Mouse (Mus musculus): ENCODE measurements at regions not wholly inside any gene's neighbourhood (a gene's known extent, or its start where the extent isn't known, plus 50 kb on each side); places are given as distances from the start of the nearest gene placed in this dataset.

- Histone ChIP-seq H3K4me2 (no peak overlapping the region), H3K4me1 (no peaks in the 10 kb centered on the region), H3K9me3 (replicated peaks) (no peaks in the 10 kb centered on the region), H3K9ac (no peak overlapping the region), H3K36me3 (no peaks in the 10 kb centered on the region), H3K27ac (no peak overlapping the region), H3K4me3 (replicated peaks) (no peak overlapping the region), H3K27me3 (no peaks in the 10 kb centered on the region)
- no peak for ATAC-seq (replicated peaks; ENCODE audit: low FRiP score)
These were observed 244.0 kb upstream of the Gnaz start for GRCm38 (mm10) chr10:74722971-74723370.

GRCm38 (mm10) chr10:74749446-74749845 is 217.5 kb upstream of the Gnaz start:
- no peak for ATAC-seq (replicated peaks; ENCODE audit: low FRiP score)
- no peak overlapping the region for H3K27ac ChIP-seq
- no peaks in the 10 kb centered on the region for H3K27me3 ChIP-seq
- no peaks in the 10 kb centered on the region for H3K4me1 ChIP-seq
- no peak overlapping the region for H3K4me2 ChIP-seq
- WGBS: 87% methylated on average over 2 of the region's 2 CpGs
- no peaks in the 10 kb centered on the region for H3K9me3 ChIP-seq (replicated peaks)
- no peaks in the 10 kb centered on the region for H3K36me3 ChIP-seq
- H3K4me3 ChIP-seq (replicated peaks): no peak overlapping the region
- H3K9ac ChIP-seq: no peak overlapping the region

- no peak overlapping the region for H3K4me3 ChIP-seq (replicated peaks)
- ATAC-seq (replicated peaks; ENCODE audit: low FRiP score): no peak
- H3K36me3 ChIP-seq: no peaks in the 10 kb centered on the region
- no peak overlapping the region for H3K27ac ChIP-seq
- H3K4me1 ChIP-seq: no peaks in the 10 kb centered on the region
- H3K4me2 ChIP-seq: no peak overlapping the region
- H3K9ac ChIP-seq: no peak overlapping the region
- no peaks in the 10 kb centered on the region for H3K9me3 ChIP-seq (replicated peaks)
- no peaks in the 10 kb centered on the region for H3K27me3 ChIP-seq
These were observed 216.1 kb upstream of the Gnaz start for GRCm38 (mm10) chr10:74750879-74751278.

- H3K27ac ChIP-seq: no peak overlapping the region
- no peaks in the 10 kb centered on the region for H3K9me3 ChIP-seq (replicated peaks)
- no peaks in the 10 kb centered on the region for H3K36me3 ChIP-seq
- no peaks in the 10 kb centered on the region for H3K27me3 ChIP-seq
- no peak overlapping the region for H3K9ac ChIP-seq
- H3K4me1 ChIP-seq: no peaks in the 10 kb centered on the region
- no peak overlapping the region for H3K4me2 ChIP-seq
- no peak overlapping the region for H3K4me3 ChIP-seq (replicated peaks)
- WGBS: 25% methylated on average over 9 of the region's 9 CpGs
- ATAC-seq (replicated peaks; ENCODE audit: low FRiP score): peak; percentile 25; the same call in 1 of the 2 replicates
These were observed 206.2 kb upstream of the Gnaz start for GRCm38 (mm10) chr10:74760734-74761133.

- no peak overlapping the region for H3K4me3 ChIP-seq (replicated peaks)
- H3K4me2 ChIP-seq: no peak overlapping the region
- no peaks in the 10 kb centered on the region for H3K9me3 ChIP-seq (replicated peaks)
- H3K27ac ChIP-seq: no peak overlapping the region
- ATAC-seq (replicated peaks; ENCODE audit: low FRiP score): no peak
- H3K36me3 ChIP-seq: no peaks in the 10 kb centered on the region
- no peaks in the 10 kb centered on the region for H3K27me3 ChIP-seq
- 84% methylated on average over 2 of the region's 2 CpGs for WGBS
- no peak overlapping the region for H3K9ac ChIP-seq
- no peaks in the 10 kb centered on the region for H3K4me1 ChIP-seq
These were observed 177.7 kb upstream of the Gnaz start for GRCm38 (mm10) chr10:74789245-74789644.

- H3K27ac ChIP-seq: no peak overlapping the region
- ATAC-seq (replicated peaks; ENCODE audit: low FRiP score): no peak
These were observed 177.0 kb upstream of the Gnaz start for GRCm38 (mm10) chr10:74789987-74790386.

GRCm38 (mm10) chr10:74823395-74823794 is 143.6 kb upstream of the Gnaz start:
- Histone ChIP-seq H3K4me3 (replicated peaks) (no peak overlapping the region), H3K9me3 (replicated peaks) (no peaks in the 10 kb centered on the region), H3K27me3 (no peaks in the 10 kb centered on the region), H3K36me3 (no peaks in the 10 kb centered on the region), H3K4me2 (no peak overlapping the region), H3K4me1 (no peaks in the 10 kb centered on the region), H3K9ac (no peak overlapping the region), H3K27ac (no peak overlapping the region)
- no peak for ATAC-seq (replicated peaks; ENCODE audit: low FRiP score)

More at GRCm38 (mm10) chr10:74789987-74790386, 177.0 kb upstream of the Gnaz start:
- Histone ChIP-seq H3K9me3 (replicated peaks) (no peaks in the 10 kb centered on the region), H3K9ac (no peak overlapping the region), H3K4me2 (no peak overlapping the region), H3K4me3 (replicated peaks) (no peak overlapping the region), H3K27me3 (no peaks in the 10 kb centered on the region), H3K36me3 (no peaks in the 10 kb centered on the region), H3K4me1 (no peaks in the 10 kb centered on the region)
- 58% methylated on average over 3 of the region's 3 CpGs for WGBS

- Histone ChIP-seq H3K36me3 (no peaks in the 10 kb centered on the region), H3K9ac (no peak overlapping the region), H3K4me1 (no peaks in the 10 kb centered on the region), H3K27me3 (no peaks in the 10 kb centered on the region), H3K9me3 (replicated peaks) (no peaks in the 10 kb centered on the region), H3K27ac (no peak overlapping the region), H3K4me2 (no peak overlapping the region), H3K4me3 (replicated peaks) (no peak overlapping the region)
- WGBS: 57% methylated on average over 2 of the region's 2 CpGs
- ATAC-seq (replicated peaks; ENCODE audit: low FRiP score): no peak
These were observed 132.6 kb upstream of the Gnaz start for GRCm38 (mm10) chr10:74834359-74834758.

- WGBS: 11% methylated on average over 7 of the region's 7 CpGs
- Histone ChIP-seq H3K9me3 (replicated peaks) (no peaks in the 10 kb centered on the region), H3K27me3 (no peaks in the 10 kb centered on the region), H3K9ac (no peak overlapping the region), H3K4me1 (no peaks in the 10 kb centered on the region), H3K4me3 (replicated peaks) (no peak overlapping the region), H3K27ac (no peak overlapping the region), H3K36me3 (no peaks in the 10 kb centered on the region), H3K4me2 (no peak overlapping the region)
- no peak; the same call in 1 of the 2 replicates for ATAC-seq (replicated peaks; ENCODE audit: low FRiP score)
These were observed 118.6 kb upstream of the Gnaz start for GRCm38 (mm10) chr10:74848372-74848771.

GRCm38 (mm10) chr10:74854991-74855664 is 111.8 kb upstream of the Gnaz start:
- no peak overlapping the region for H3K4me2 ChIP-seq
- no peak overlapping the region for H3K9ac ChIP-seq
- 49% methylated on average over 4 of the region's 4 CpGs for WGBS
- no peaks in the 10 kb centered on the region for H3K27me3 ChIP-seq
- H3K4me3 ChIP-seq (replicated peaks): no peak overlapping the region
- no peak overlapping the region for H3K27ac ChIP-seq
- H3K4me1 ChIP-seq: no peaks in the 10 kb centered on the region
- no peaks in the 10 kb centered on the region for H3K9me3 ChIP-seq (replicated peaks)
- no peaks in the 10 kb centered on the region for H3K36me3 ChIP-seq
- no peak for ATAC-seq (replicated peaks; ENCODE audit: low FRiP score)
